Mouse (Mus musculus) right cerebral cortex, adult 18-20 months (tissue): ENCODE data around the gene Ncoa3.

Experiments
- DNase-seq: peaks from one replicate; pipeline ENCODE4 v3.0.0; 2022; ENCODE audit warnings: mixed read lengths

Ncoa3 gene

DNA sequence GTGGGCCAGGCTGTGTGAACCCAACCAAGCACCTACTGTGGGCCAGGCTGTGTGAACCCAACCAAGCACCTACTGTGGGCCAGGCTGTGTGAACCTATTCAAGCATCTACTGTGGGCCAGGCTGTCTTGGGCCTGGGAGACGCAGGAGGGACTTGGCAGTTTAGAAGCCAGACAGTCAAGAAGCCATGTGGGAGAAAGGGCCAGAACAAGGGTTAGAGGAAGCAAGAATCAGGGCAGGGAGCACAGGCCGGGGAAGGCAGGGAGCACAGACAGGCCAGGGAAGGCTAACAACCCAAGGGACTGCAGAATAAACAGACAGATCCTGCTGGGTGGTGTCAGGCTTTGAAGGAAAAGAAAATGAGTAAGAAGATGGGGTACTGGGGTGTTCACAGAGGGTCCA, 118.8 kb downstream of the Ncoa3 start:
- no peak for DNase-seq

DNA sequence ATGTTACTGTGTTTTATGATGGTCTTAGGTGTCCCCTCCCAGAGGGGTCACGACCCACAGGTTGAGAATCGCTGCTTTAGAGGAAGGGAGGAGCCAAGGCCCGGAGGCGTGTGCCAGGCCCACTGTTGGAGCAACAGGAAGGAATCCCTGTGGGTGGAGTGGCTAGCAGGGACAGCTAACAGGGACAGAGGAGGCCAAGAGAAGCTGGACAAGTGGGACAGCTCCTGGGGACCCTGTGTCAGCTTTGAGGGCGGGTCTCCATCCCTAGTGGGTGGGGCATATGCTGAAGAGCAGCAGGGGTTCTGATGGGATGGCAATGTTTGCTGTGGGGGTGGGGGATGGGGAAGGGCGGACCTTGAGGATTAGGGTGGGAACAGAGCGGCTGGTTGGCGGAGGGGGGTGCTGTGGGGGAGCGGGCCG, 119.4 kb downstream of the Ncoa3 start:
- no peak for DNase-seq

DNA sequence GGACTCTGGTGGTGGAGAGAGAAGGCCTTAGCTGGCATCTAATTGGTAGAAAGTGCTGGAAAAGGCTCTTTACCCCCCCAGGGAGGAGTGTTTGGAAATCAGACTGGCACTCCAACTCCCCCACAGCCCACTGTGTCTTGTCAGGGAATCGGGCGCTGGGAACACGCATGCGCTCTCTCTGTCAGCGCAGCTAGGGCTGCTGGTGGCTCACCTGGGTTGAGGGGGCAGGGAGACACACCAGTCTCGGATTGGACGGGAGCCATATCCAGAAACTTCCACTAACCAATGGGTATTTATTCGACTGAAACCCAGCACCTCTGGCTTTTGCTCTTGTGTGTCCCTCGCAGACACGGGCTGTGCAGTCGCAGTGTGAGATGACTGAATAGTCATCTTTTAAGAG, 120.5 kb downstream of the Ncoa3 start:
- no peak for DNase-seq

DNA sequence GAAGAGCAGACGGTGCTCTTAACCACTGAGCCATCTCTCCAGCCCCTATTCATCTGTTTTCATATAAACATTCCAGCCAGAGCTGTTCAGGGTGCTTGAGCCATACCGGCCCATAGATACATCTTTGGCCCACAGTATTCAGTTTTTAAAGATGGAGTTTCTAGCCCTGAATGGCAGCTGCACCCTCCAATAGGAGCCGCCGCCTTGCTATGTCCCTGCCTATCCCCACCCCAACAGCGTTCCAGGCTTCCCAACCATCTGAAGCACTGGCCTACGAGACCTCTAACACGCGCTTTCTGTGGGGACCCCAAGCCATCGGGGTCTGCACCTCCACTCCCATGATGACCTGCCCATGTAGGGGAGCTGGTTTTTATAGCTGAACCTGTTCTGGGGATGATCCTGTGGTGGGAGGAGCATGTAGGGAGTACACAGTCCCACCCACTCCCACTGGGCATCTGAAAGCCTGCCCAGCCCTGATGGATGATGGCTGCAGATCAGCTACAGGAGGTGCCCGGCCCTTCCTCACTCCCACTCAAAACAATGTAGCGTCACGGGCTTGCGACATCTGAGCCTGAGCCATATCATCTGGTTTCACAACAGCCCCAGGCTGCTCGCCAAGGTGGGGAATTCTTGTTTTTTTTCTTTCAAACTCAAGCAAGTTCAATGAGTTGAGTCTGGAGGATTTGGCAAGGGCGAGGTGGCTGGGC, 123.3 kb downstream of the Ncoa3 start:
- no peak for DNase-seq

DNA sequence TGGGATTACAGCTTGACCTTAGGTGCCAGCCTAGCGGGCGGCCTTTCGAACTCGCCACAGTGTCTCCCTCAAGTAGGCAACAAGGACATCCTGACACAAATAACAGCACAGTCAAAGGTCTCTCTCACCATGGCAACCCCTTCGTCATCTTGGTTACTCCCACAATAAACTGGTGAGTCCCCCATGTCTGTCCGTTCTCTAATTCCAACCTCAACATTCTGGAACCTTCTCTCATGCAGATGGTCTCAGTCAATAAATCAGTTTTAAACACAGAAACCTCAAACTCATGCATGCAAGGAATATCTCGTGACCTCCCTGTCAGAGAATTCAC, 123.8 kb downstream of the Ncoa3 start:
- DNase-seq = no peak

DNA sequence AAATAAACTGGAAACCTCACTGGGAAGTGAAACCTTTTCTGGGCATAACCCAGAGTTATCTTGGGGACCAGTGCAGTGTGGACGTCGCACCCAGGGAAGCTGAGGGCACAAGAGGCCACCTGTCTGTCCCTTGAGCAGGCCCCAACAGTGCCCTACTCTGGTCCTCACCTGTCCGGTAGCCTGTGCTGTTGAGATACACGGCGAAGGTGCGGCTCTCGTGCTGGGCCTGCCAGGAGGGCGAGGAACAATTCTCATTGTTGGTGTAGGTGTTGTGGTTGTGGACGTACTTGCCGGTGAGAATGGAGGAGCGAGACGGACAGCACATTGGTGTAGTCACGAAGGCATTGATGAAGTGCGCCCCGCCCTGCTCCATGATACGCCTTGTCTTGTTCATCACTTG, 124.3 kb downstream of the Ncoa3 start:
- DNase-seq = no peak

DNA sequence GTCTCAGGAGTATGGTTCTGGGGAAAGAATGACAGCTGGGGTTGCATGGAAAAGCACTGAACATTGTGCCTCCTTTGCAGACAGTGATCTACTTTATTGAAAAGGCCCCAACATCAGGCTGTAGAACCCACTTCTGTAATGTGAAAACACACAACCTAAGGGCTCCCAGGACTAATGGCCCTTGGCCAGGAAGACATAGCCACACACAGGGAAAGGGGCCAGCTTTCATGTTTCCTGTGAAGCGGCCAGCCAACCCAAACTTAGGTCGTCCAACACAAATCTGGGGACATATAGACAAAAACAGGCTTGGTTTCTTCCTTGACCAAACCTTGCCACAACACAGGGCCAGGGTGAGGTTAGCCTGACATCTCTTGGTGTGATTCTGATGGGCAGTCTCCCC, 127.6 kb downstream of the Ncoa3 start:
- no peak for DNase-seq

DNA sequence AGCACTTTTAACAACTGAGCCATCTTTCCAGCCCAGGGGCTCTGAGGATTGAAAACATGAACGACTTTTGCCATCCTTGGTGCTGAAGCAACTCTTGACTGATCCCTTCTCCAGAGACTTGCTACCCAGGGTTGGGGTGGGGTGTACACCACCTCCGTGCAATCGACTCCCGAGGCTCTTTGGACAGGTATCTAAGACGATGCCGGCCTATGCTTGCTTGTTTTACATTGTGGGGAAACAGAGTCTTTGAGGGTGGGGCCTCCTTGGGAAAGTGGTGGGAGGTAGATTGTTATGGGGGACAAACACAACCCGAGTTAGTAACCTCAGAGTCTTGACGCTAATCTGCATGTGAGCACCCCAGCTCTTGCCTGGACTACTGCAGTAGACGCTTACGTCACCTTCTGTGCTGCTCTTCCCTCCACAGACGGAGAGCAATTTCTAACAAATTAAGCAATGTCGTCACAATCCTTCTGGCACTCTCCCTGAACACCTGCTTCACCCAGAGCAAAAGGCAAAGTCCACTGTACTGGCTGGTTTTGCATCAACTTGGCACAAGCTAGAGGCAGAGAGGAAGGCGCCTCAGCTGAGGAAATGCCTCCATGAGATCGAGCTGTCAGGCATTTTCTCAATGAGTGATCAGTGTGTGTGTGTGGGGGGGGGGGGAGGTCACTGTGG, 129.4 kb downstream of the Ncoa3 start:
- DNase-seq = no peak

DNA sequence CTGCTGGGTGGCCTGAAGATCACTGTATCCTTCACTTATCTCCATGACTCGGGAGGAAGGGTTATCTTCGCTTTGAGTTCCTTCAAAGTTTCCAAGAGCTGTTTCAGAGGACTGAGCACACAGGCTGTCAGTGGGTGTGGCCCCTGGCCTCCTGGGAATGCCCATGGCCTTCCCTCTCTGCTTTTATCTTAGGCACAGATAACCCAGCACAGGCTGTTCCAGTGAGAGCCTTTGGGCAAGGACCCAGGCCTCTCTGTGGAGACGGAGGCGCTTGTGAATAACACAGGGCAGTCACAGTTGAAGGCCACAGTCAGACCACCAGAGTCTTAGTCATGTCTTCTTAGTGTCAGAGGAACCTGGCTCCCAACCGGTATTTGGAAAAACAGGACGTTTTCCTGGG, 130.3 kb downstream of the Ncoa3 start:
- DNase-seq = no peak
